1 mouse cellular context compared by ENCODE assay signal in genomic region chr5:124115990-124116845, GRCm38 (mm10).
TF ChIP-seq lines count a peak whose summit lies in the region.

Gene Arl6ip4, plus strand, starts transcription at chr5:124116089.

TF ChIP-seq in CH12.LX, 34 proteins besides CTCF, POLR2A, EP300 and RAD21 (continued from another document):
- TF ChIP-seq RCOR1 (conservative IDR thresholded peaks at IDR 0.05; ENCODE audit: low read depth, low read length) = no peak
- no peak; the same call in 1 of the 2 replicates for TF ChIP-seq GABPA (IDR thresholded peaks at IDR 0.05; ENCODE audit: insufficient replicate concordance, low read depth, low read length)
- TF ChIP-seq PAX5 (IDR thresholded peaks at IDR 0.05; ENCODE audit: low read length) = no peak
- TF ChIP-seq USF1 (IDR thresholded peaks at IDR 0.05; ENCODE audit: low read depth, low read length) = no peak
- TF ChIP-seq ZKSCAN1 (IDR thresholded peaks at IDR 0.05; ENCODE audit: borderline replicate concordance, low read depth, low read length) = no peak
- TF ChIP-seq ZNF384 (IDR thresholded peaks at IDR 0.05; ENCODE audit: low read depth, low read length) = no peak
- peak; percentile 91 for TF ChIP-seq HCFC1 (IDR thresholded peaks at IDR 0.05; ENCODE audit: low read depth, low read length)
- peak; percentile 80 for TF ChIP-seq TCF12 (IDR thresholded peaks at IDR 0.05; ENCODE audit: low read depth, low read length)
- TF ChIP-seq IRF4 (IDR thresholded peaks at IDR 0.05; ENCODE audit: low read depth, low read length) = peak; percentile 66
- TF ChIP-seq BHLHE40 (IDR thresholded peaks at IDR 0.05; ENCODE audit: low read depth, low read length) = no peak
- no peak for TF ChIP-seq ETS1 (conservative IDR thresholded peaks at IDR 0.05; ENCODE audit: low read depth, low read length)
- TF ChIP-seq MXI1 (IDR thresholded peaks at IDR 0.05; ENCODE audit: low read depth, low read length) = peak; percentile 74
- TF ChIP-seq MEF2A (IDR thresholded peaks at IDR 0.05; ENCODE audit: borderline replicate concordance, low read depth, low read length) = no peak; the same call in 1 of the 2 replicates
- TF ChIP-seq SIN3A (IDR thresholded peaks at IDR 0.05; ENCODE audit: low read length) = 0 out of 2 replicates have a peak, but pooled peaks have one; percentile 29
- no peak for TF ChIP-seq ZC3H11A (IDR thresholded peaks at IDR 0.05; ENCODE audit: low read depth, low read length)
- peak; percentile 56 for TF ChIP-seq NRF1 (IDR thresholded peaks at IDR 0.05; ENCODE audit: low read depth, low read length)
- TF ChIP-seq JUND (conservative IDR thresholded peaks at IDR 0.05; ENCODE audit: low read depth, low read length) = no peak
- no peak for TF ChIP-seq USF2 (conservative IDR thresholded peaks at IDR 0.05; ENCODE audit: low read depth, low read length)
- TF ChIP-seq E2F4 (IDR thresholded peaks at IDR 0.05; ENCODE audit: insufficient replicate concordance, low read depth, low read length) = no peak
- TF ChIP-seq ELF1 (IDR thresholded peaks at IDR 0.05; ENCODE audit: low read depth, low read length) = peak; percentile 86
- TF ChIP-seq TBP (conservative IDR thresholded peaks at IDR 0.05; ENCODE audit: low read depth, low read length) = no peak; the same call in 1 of the 2 replicates
- TF ChIP-seq NELFE (IDR thresholded peaks at IDR 0.05; ENCODE audit: low read depth, low read length) = peak; percentile 66; the same call in 1 of the 2 replicates
- TF ChIP-seq CHD1 (IDR thresholded peaks at IDR 0.05; ENCODE audit: low read depth, low read length) = no peak
- TF ChIP-seq UBTF (IDR thresholded peaks at IDR 0.05; ENCODE audit: low read depth, low read length) = no peak
- no peak for TF ChIP-seq JUN (IDR thresholded peaks at IDR 0.05; ENCODE audit: insufficient read depth, low read depth, low read length)
- TF ChIP-seq MAZ (IDR thresholded peaks at IDR 0.05; ENCODE audit: low read depth, low read length) = peak; percentile 84; the same call in 1 of the 2 replicates
- TF ChIP-seq KAT2A (IDR thresholded peaks at IDR 0.05; ENCODE audit: insufficient replicate concordance, low read length) = peak; percentile 77; the same call in 1 of the 2 replicates
- peak; percentile 70 for TF ChIP-seq CHD2 (IDR thresholded peaks at IDR 0.05; ENCODE audit: low read length)
- TF ChIP-seq MYC (IDR thresholded peaks at IDR 0.05; ENCODE audit: low read depth, low read length) = no peak
- no peak for TF ChIP-seq MAFK (IDR thresholded peaks at IDR 0.05; ENCODE audit: insufficient replicate concordance, low read length)
